Mouse (Mus musculus): ENCODE results near the gene Igsf3.
"Not testable (repeated sequence)": the region's sequence is repeated elsewhere in the genome, so short reads cannot be mapped to it uniquely, and the experiment has no call there.

Gene Igsf3

DNA sequence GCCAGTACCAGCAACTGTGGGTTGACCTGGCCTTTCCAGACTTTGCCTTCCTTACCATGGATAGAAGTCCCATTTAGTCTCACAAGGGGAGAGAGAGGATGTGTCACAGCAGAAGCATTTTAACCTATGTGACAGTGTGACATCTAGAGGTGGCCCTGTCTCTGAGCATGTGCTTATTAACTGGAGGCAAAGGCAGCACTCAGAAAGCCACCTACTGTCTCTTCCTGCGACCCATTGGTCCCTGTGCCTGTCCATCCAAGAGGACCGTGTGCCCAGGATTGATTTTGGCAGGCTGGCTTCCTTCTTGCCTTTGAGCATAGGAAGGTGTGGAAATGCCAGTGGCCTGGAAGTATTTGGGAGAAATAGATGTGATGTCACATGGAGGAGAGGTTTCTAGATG lies 22.0 kb downstream of the Igsf3 start:
- ATAC-seq (ENCODE audit: insufficient number of reproducible peaks, low FRiP score, low TSS enrichment), result no peak

DNA sequence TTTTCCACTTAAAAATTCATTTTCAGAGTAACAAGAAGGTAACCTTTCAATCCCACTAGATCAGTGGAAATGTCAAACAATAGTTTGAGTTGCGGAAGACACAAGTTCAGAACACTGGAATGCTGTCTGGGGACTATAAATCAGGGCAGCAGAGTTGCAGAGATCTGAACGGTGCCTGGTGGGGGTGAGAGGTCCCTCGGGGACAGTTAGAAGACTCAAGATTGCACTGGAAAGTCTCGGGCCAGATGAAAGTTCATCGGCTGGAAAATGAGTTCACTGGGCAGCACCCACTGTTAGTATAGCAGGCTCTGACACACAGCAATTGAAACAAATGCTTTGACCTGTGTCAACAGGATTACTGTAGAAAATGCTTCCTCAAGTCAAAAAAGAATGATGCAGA lies 24.6 kb downstream of the Igsf3 start:
- ATAC-seq (ENCODE audit: insufficient number of reproducible peaks, low FRiP score, low TSS enrichment), result no peak

GRCm38 (mm10) chr3:101404620-101405415 lies 27.9 kb downstream of the Igsf3 start:
- ATAC-seq (ENCODE audit: insufficient number of reproducible peaks, low FRiP score, low TSS enrichment), result peak; percentile 63

DNA sequence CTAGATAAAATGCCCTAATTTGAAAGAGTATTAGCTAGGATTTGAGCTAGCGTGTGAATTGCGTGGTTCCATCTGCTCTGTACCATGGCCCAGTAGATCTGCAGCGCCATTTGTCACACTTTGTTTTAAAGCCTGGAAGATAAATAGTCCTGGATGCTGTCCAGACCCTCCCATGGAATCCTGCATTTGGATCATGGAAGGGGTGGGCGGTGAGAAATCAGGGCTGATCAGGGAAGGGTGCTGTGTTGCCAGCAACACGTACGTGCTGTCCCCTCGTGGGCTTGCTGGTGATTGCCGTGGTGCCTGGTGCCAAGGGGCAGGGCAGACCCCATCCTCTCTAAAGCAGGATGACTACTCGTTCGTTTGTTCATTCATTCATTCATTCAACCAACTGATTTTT lies 28.6 kb downstream of the Igsf3 start:
- no peak for ATAC-seq (ENCODE audit: insufficient number of reproducible peaks, low FRiP score, low TSS enrichment)

GRCm38 (mm10) chr3:101406097-101406496 lies 29.2 kb downstream of the Igsf3 start:
- no peak for ATAC-seq (ENCODE audit: insufficient number of reproducible peaks, low FRiP score, low TSS enrichment)

DNA sequence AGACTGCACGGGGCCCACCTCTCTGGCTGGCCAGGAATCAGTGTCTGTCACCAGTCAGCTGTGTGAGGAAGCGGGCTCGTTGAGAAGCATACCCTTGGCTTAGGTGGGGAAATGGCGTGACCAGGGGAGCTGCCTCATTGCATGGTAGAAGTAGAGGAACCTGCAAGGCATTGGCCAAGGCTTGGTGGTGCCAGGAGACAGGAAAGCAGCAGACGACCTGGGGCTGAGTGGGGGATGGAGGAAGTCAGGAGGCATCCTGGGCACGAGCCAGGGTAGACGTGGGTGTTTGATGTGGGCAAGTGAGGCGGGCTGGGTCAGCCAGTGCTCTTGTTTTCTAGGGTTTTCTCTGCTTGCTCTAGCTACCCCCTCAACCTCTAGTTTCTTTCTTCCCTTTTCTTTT lies 30.7 kb downstream of the Igsf3 start:
- ATAC-seq (ENCODE audit: insufficient number of reproducible peaks, low FRiP score, low TSS enrichment), result no peak

DNA sequence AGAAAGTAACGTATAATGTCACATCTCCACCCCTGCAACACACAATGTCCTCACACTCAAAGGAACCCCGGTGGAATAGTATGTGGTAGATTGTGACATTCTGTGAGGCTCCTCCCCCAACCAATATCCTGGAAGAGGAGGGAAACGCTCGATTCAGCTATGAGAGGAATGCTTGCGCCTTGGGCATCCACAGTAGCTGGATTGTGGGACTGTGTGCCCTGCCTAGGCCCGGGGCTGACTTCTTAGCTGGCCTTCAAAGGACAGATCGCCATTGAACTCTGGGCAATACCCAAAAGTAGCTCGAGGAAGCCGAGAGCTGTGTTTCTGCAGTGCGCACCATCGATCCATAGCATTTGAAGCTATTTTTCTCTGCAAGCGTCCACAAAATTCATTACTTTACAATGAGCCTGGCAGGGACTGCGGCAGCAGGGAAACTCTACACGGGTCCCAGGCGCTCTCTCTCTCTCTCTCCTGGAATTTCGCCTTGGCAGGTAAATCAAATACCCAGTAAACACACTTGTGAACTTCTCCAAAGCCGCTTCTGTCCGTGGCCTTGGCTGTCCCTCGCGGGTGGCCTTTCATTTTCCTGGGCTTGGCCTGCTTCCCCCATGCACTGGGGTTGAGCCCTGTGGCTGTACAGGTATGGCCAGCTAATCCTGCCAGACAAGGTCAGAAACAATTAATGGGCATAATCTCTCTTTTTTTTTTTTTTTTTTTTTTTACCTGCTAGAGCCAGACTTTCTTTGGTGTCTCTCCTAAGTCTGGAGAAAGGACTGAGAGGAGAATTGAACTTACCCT lies 32.3 kb downstream of the Igsf3 start:
- ATAC-seq (ENCODE audit: insufficient number of reproducible peaks, low FRiP score, low TSS enrichment), result no peak

GRCm38 (mm10) chr3:101410202-101410601 lies 33.3 kb downstream of the Igsf3 start:
- ATAC-seq (ENCODE audit: insufficient number of reproducible peaks, low FRiP score, low TSS enrichment), result no peak

- ATAC-seq (ENCODE audit: insufficient number of reproducible peaks, low FRiP score, low TSS enrichment), result no peak
Measured at GRCm38 (mm10) chr3:101410745-101411144, 33.9 kb downstream of the Igsf3 start.

DNA sequence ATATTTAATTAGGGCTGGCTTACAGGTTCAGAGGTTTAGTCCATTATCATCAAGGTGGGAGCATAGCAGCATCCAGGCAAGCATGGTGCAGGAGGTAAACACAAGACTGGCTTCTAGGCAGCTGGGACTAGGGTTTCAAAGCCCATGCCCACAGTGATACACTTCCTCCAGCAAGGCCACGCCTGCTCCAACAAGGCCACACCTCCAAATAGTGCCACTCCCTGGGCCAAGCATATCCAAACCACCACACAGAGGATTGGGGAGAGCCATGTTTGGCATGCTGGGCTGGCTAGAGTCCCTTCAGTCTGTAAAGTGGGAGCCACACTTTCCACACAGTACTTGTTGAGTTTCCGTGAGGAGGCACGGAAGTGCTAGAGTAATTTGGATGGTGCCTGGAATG lies 34.7 kb downstream of the Igsf3 start:
- ATAC-seq (ENCODE audit: insufficient number of reproducible peaks, low FRiP score, low TSS enrichment), result no peak

- no peak for ATAC-seq (ENCODE audit: insufficient number of reproducible peaks, low FRiP score, low TSS enrichment)
Measured at GRCm38 (mm10) chr3:101412115-101412514, 35.2 kb downstream of the Igsf3 start.

DNA sequence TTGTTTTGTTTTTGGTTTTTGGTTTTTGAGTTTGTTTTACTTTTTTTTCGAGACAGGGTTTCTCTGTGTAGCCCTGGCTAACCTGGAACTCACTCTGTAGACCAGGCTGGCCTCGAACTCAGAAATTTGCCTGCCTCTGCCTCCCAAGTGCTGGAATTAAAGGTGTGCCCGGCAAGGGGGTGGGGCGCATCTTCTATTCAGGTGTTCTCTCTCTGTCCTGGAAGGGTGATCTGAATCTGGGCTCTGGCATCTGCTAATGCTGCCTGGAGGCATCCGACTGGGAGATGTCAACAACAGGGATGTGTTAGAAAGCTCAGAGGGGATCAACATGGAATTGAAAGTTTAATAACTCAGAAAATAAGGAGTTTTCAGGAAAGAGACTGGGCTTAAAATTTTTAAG lies 36.1 kb downstream of the Igsf3 start:
- ATAC-seq (ENCODE audit: insufficient number of reproducible peaks, low FRiP score, low TSS enrichment), result not testable (repeated sequence)

DNA sequence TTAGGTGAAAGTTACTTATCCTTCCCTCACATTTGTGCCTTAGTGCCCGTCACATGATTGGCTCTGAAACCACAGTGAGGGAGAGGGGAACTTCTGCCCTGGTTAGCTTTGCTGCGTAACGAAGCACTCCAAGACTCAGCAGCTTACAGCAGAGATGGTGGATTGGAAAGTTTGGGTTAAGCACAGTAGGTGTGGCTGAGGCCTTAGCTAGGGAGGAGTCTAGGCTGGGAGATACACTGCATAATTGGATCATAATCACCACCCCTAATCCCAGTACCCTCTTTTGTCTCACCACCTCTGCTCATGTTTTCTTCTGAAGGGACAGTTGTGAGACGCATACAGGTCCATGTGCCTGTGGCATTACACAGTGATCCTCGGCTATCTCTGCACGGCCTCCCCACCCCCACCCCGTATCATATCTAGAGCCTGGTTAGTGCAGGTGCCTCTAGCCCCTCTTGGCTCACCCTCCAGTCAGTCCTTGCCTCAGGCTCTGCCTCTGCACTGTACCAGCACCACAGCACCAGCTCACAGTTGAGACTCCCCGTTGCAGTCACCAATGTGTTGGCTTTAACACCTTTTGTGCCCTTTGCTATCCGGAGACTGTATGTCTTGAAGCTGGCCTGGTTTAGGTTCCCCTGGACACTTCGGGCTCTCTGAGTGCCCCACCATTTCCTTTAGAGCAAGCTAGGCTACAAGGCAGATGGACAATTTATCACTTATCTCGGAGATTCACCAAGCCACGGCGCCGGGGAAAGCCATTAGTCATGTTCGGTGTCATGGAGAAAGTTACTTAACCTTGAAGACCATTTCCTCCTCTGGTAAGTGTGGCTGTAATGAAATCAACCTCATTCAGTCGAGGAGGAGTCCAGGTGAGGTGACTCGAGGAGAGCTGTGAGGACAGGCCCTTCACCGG lies 42.1 kb downstream of the Igsf3 start:
- no peak for ATAC-seq (ENCODE audit: insufficient number of reproducible peaks, low FRiP score, low TSS enrichment)

GRCm38 (mm10) chr3:101419653-101419994 lies 42.7 kb downstream of the Igsf3 start:
- no peak for ATAC-seq (ENCODE audit: insufficient number of reproducible peaks, low FRiP score, low TSS enrichment)

DNA sequence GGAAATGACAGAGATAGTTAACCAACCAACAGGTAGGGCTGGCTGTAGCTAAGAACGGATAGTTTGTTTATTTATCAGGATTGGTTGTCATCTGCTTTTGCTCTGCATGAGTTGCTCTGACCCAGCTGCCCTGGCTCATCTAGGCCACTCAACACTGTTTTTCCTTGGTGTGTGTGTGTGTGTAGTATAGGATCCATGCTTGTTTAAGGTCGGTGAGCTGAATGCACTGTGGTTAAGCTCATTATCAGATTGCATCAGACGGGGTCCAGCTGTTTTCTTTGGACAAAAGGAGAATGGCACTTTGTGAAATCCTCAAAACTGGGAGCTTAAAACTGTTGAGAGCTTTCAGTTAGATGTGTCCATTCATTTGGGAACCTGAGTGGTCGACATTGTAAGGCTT lies 46.3 kb downstream of the Igsf3 start:
- ATAC-seq (ENCODE audit: insufficient number of reproducible peaks, low FRiP score, low TSS enrichment), result no peak

GRCm38 (mm10) chr3:101424295-101424885 lies 47.5 kb downstream of the Igsf3 start:
- ATAC-seq (ENCODE audit: insufficient number of reproducible peaks, low FRiP score, low TSS enrichment), result no peak

- ATAC-seq (ENCODE audit: insufficient number of reproducible peaks, low FRiP score, low TSS enrichment), result no peak
Measured at GRCm38 (mm10) chr3:101429982-101430754, 53.3 kb downstream of the Igsf3 start.

DNA sequence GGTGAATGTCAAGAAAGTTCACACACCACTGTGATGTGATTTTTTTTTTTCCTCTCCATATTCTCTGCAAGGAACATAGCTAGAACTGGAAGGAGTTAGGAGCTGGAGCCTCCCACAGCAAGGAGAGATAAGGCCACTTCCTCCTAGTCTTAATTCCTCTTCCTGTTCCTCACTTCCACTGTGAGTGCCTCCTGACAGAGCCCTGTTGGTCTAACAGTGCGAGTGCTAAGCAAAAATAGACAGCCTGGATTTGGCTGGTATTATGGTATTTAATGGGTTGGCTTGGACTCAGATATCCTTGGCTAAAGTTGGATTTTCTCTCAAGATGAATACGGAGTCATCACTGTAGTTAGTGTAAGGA lies 53.9 kb downstream of the Igsf3 start:
- ATAC-seq (ENCODE audit: insufficient number of reproducible peaks, low FRiP score, low TSS enrichment), result no peak

DNA sequence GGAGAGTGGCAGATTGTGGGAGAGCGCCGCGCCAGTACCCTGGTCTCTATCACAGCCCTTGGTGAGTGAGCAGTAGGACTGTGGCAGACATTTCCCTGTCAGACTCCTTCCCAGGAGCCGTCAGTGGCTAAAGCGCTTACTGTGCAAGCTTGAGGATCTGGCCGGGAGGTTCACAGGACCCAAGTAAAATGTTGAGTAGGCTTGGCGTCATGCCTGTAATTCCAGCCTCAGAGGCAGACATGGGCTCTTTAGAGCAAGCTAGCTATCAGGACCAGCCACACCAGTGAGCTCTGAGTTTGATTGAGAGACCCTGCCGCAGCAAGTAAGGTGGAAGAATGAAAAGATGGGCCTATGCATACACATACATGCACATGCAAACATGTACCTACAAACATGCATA lies 58.8 kb downstream of the Igsf3 start:
- ATAC-seq (ENCODE audit: insufficient number of reproducible peaks, low FRiP score, low TSS enrichment), result no peak

GRCm38 (mm10) chr3:101436469-101436868 lies 59.6 kb downstream of the Igsf3 start:
- no peak for ATAC-seq (ENCODE audit: insufficient number of reproducible peaks, low FRiP score, low TSS enrichment)

All from cerebellum, adult (tissue).